Mouse (Mus musculus) heart, embryonic 16.5 days (tissue): ENCODE data around the gene Olfr889. TPM values are rescaled to one million over a fixed set of nuclear protein-coding genes. Genes with fewer than 3 reads are reported as not detected.
"Not testable (repeated sequence)": the region's sequence is repeated elsewhere in the genome, so short reads cannot be mapped to it uniquely, and the experiment has no call there.

ENCODE experiments used
- ATAC-seq: fragments of 200-750 bp; cut with Nextera tagmentation; replicated peaks from 2 replicates; pipeline ENCODE4 v1.8.0; 2017; ENCODE audit warnings: moderate number of reproducible peaks; ENCODE audit not compliant: insufficient read depth, low FRiP score; ENCODE audit errors: extremely low read depth
- H3K27ac ChIP-seq: fragments of 300-500 bp; sonication (generic); 2 replicates; pipeline ENCODE4 v1.5.1; 2014; ENCODE audit warnings: mild to moderate bottlenecking, low read length, control low read depth, moderate library complexity
- H3K27me3 ChIP-seq: fragments of 300-500 bp; sonication (generic); 2 replicates; pipeline ENCODE4 v1.6.1; 2014; ENCODE audit warnings: low read length, mixed read lengths; ENCODE audit not compliant: control insufficient read depth, insufficient read depth
- H3K36me3 ChIP-seq: fragments of 300-500 bp; sonication (generic); 2 replicates; pipeline ENCODE4 v1.6.1; 2014; ENCODE audit not compliant: control insufficient read depth, insufficient read depth
- H3K4me1 ChIP-seq: fragments of 300-500 bp; sonication (generic); 2 replicates; pipeline ENCODE4 v1.6.1; 2014; ENCODE audit warnings: low read length, mixed read lengths; ENCODE audit not compliant: control insufficient read depth, insufficient read depth
- H3K4me2 ChIP-seq: fragments of 300-500 bp; sonication (generic); 2 replicates; pipeline ENCODE4 v1.6.1; 2014; ENCODE audit warnings: low read depth, mild to moderate bottlenecking, control low read depth, low read length
- H3K4me3 ChIP-seq: fragments of 300-500 bp; sonication (generic); 2 replicates; pipeline ENCODE4 v1.5.1; 2014; ENCODE audit warnings: mild to moderate bottlenecking, control low read depth, low read length
- H3K9ac ChIP-seq: fragments of 300-500 bp; sonication (generic); 2 replicates; pipeline ENCODE4 v1.6.1; 2014; ENCODE audit warnings: low read length, control low read depth
- H3K9me3 ChIP-seq: fragments of 300-500 bp; sonication (generic); replicated peaks from 2 replicates; pipeline ENCODE4 v1.6.1; 2016; ENCODE audit warnings: low read length; ENCODE audit not compliant: control insufficient read depth
- WGBS: fragments of 180-500 bp; shearing (Covaris S2); extraction: QIAGEN DNeasy Blood & Tissue Kit; methylation state at CpG from one replicate; pipeline ENCODE4 v1.1.7; 2014; 5-methylcytosine and 5-hydroxymethylcytosine counted together
- polyA plus RNA-seq: library from polyadenylated mRNA; unstranded; fragments of >200 nt; fragmentation: Nextera tagmentation; extraction: Ambion mirVana; gene quantifications from 2 replicates; pipeline ENCODE4 v1.2.1, GENCODE M21; 2015

Olfr889 gene
- polyA plus RNA-seq: 0.02 and 0.04 TPM in 2 replicates

GRCm38 (mm10) chr9:38114898-38115297 is at the start of gene Olfr889:
Olfr889 (plus strand) TSS chr9:38115198.
- ATAC-seq: no peak
- no peak within 1 kb of the TSS for H3K4me3 ChIP-seq
- H3K4me1 ChIP-seq: no peaks in the 10 kb centered on the region
- no peaks in the 10 kb centered on the region for H3K27me3 ChIP-seq
- no peaks in the 10 kb centered on the region for H3K9me3 ChIP-seq
- no peaks in the 10 kb centered on the region for H3K36me3 ChIP-seq
- no peak within 1 kb of the TSS for H3K4me2 ChIP-seq
- H3K27ac ChIP-seq: no peak within 1 kb of the TSS
- H3K9ac ChIP-seq: no peak within 1 kb of the TSS

- H3K27me3 ChIP-seq: no peaks in the 10 kb centered on the region
- no peak within 1 kb of the TSS for H3K4me3 ChIP-seq
- ATAC-seq: no peak
- H3K4me1 ChIP-seq: no peaks in the 10 kb centered on the region
- no peaks in the 10 kb centered on the region for H3K36me3 ChIP-seq
- no peaks in the 10 kb centered on the region for H3K9me3 ChIP-seq
- no peak within 1 kb of the TSS for H3K9ac ChIP-seq
- H3K27ac ChIP-seq: no peak within 1 kb of the TSS
- WGBS: 69% methylated on average over 1 of the region's 1 CpGs
- H3K4me2 ChIP-seq: no peak within 1 kb of the TSS
Measured at GRCm38 (mm10) chr9:38083772-38084171, 31.2 kb upstream of the Olfr889 start, which contains the start of gene Olfr887. Olfr887 (plus strand) TSS chr9:38084072.

GRCm38 (mm10) chr9:38107828-38108227 is 7.2 kb upstream of the Olfr889 start, which contains the start of gene Olfr888:
Olfr888 (plus strand) TSS chr9:38108128.
- Histone ChIP-seq H3K36me3 (no peaks in the 10 kb centered on the region), H3K9ac (no peak within 1 kb of the TSS), H3K4me1 (no peaks in the 10 kb centered on the region), H3K9me3 (no peaks in the 10 kb centered on the region), H3K4me2 (no peak within 1 kb of the TSS), H3K27ac (no peak within 1 kb of the TSS), H3K27me3 (no peaks in the 10 kb centered on the region), H3K4me3 (no peak within 1 kb of the TSS)
- WGBS: 53% methylated on average over 1 of the region's 1 CpGs
- ATAC-seq: no peak

- no peak for ATAC-seq
- H3K27me3 ChIP-seq: no peaks in the 10 kb centered on the region
- H3K9ac ChIP-seq: no peak within 1 kb of the TSS
- H3K4me2 ChIP-seq: no peak within 1 kb of the TSS
- no peak within 1 kb of the TSS for H3K4me3 ChIP-seq
- H3K36me3 ChIP-seq: no peaks in the 10 kb centered on the region
- no peaks in the 10 kb centered on the region for H3K4me1 ChIP-seq
- H3K9me3 ChIP-seq: no peaks in the 10 kb centered on the region; the same call in 1 of the 2 replicates
- H3K27ac ChIP-seq: no peak within 1 kb of the TSS
Measured at GRCm38 (mm10) chr9:38142217-38142616, 27.2 kb downstream of the Olfr889 start, which contains the start of gene Olfr890. Olfr890 (plus strand) TSS chr9:38142517.

DNA sequence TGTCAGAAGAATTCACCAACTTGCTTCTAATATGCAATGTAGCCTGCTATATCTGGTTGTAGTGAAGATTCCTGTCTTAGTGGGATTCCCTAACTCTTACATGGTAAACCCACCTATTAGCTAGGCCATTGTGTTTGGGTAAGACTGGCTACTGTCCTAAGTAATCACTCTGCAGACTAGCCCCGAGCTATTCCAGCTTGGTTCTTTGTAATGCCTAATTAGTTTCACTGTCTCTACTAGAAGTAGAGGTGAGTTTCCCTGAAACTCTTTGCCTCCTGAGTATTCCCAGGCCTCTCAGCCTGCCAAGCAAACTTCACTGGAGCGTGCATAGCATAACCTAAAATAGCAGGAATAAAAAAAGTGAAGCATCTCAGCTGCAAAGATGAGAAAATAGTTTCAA is 53.3 kb downstream of the Olfr889 start:
- not testable (repeated sequence) for H3K9me3 ChIP-seq, H3K4me2 ChIP-seq, ATAC-seq, H3K4me1 ChIP-seq, H3K36me3 ChIP-seq, H3K9ac ChIP-seq, H3K4me3 ChIP-seq, H3K27ac ChIP-seq, H3K27me3 ChIP-seq
- 39% methylated on average over 2 of the region's 2 CpGs for WGBS

Other genes with a start within 250 kb of the Olfr889 start
- not detected in 2 replicates for gene Olfr145, start 218.5 kb upstream of the Olfr889 start, polyA plus RNA-seq
- gene Olfr878, start 197.4 kb upstream of the Olfr889 start, polyA plus RNA-seq: not detected in 2 replicates
- gene Olfr881, start 123.4 kb upstream of the Olfr889 start, polyA plus RNA-seq: not detected in 2 replicates
- not detected in 2 replicates for gene Olfr883, start 89.4 kb upstream of the Olfr889 start, polyA plus RNA-seq
- gene Olfr884, start 68.6 kb upstream of the Olfr889 start, polyA plus RNA-seq: not detected in 2 replicates
- not detected in 2 replicates for gene Olfr885, start 53.9 kb upstream of the Olfr889 start, polyA plus RNA-seq
- gene Olfr887, start 31.1 kb upstream of the Olfr889 start, polyA plus RNA-seq: not detected in 2 replicates
- not detected in 2 replicates for gene Olfr888, start 7.1 kb upstream of the Olfr889 start, polyA plus RNA-seq
- not detected in 2 replicates for gene Olfr890, start 27.3 kb downstream of the Olfr889 start, polyA plus RNA-seq
- not detected in 2 replicates for gene Olfr891, start 65.6 kb downstream of the Olfr889 start, polyA plus RNA-seq
- not detected in 2 replicates for gene Olfr893, start 93.2 kb downstream of the Olfr889 start, polyA plus RNA-seq
- gene Olfr894, start 102.9 kb downstream of the Olfr889 start, polyA plus RNA-seq: not detected in 2 replicates
- not detected in 2 replicates for gene Olfr143, start 137.6 kb downstream of the Olfr889 start, polyA plus RNA-seq
- not detected in 2 replicates for gene Olfr895, start 152.7 kb downstream of the Olfr889 start, polyA plus RNA-seq
- gene Olfr896-ps1, start 175.9 kb downstream of the Olfr889 start, polyA plus RNA-seq: not detected in 2 replicates
- gene Olfr25, start 213.9 kb downstream of the Olfr889 start, polyA plus RNA-seq: not detected in 2 replicates
- gene Olfr898, start 233.2 kb downstream of the Olfr889 start, polyA plus RNA-seq: not detected in 2 replicates